Mouse (Mus musculus) retina, adult 2 months (tissue): ENCODE measurements around the gene Gm29110.
"Not testable (repeated sequence)": the region's sequence is repeated elsewhere in the genome, so short reads cannot be mapped to it uniquely, and the experiment has no call there.

Experiments used
- DNase-seq: peaks from one replicate; pipeline ENCODE4 v3.0.0-alpha.2; 2012; ENCODE audit warnings: low read depth, low spot score

Gene Gm29110

DNA sequence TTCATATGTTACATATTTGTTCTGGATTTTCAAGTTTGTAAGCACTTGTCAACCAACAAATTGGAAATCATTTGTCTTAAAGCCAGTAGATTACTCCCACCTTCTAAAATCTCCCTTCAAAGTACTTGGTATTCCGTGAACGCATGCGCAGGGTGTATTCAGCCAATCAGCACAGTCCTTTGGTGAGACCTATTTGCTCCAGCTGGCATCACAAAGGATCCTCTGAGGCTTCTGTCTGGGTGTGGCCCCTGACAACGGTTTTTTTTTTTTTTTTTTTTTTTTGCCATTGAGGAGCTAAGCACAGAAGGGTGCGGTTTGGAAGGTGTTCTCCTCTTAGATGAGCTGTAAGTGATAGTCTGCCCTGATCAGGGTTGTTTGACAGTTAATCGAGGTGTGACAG, at the start of gene Gm29110:
Gene Gm29110, plus strand, starts transcription at position 301 of the 400 bp plus-strand sequence.
- DNase-seq: not testable (repeated sequence)
